Mouse (Mus musculus): ENCODE measurements around the gene Pygb. TPM values are rescaled to one million over a fixed set of nuclear protein-coding genes. Genes with fewer than 3 reads are reported as not detected.

Gene Pygb
- polyA plus RNA-seq, 1 experiment = 23.8 TPM

DNA sequence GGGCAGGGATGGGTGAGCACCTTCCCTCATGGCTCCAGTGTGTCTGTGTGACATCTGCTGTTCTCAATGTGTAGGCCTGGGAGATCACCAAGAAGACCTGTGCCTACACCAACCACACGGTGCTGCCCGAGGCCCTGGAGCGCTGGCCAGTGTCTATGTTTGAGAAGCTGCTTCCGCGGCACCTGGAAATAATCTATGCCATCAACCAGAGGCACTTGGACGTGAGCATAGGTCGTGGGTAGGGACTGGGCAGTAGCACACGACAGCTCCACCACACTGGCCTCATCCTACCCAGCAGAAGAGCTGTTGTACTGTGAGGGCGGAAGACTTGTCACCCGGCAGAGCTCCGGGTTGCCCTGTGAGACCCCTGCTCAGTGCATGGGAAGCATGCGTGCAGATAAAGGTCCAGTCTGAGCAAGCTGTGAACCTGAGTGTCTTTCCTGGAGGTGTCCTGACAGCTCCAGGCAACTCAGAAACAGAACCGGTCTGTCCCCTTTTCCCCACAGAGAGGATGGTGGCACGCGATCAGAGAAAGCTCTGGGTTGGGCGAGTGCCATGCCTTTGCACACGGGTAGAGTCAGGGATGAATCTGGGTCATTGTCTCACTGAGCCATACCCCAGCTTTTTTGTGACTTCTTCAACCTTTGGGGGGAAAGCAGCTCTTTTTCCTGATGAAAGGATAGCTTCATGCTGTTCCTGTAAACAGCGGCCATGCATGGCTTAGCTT lies 30.3 kb downstream of the Pygb start:
- Histone ChIP-seq H3K4me3 (no peak overlapping the region), H3ac (ENCODE audit: control insufficient read depth, insufficient read length) (no peak overlapping the region), H3K36me3 (ENCODE audit: control insufficient read depth, insufficient read depth) (no peaks in the 10 kb centered on the region), H3K27me3 (ENCODE audit: control insufficient read depth, insufficient read depth, insufficient read length) (no peaks in the 10 kb centered on the region), H3K4me2 (ENCODE audit: low read depth) (no peak overlapping the region), H3K79me2 (ENCODE audit: control insufficient read depth, insufficient read depth) (no peaks in the 10 kb centered on the region)
- no peak for TF ChIP-seq SRF (IDR thresholded peaks at IDR 0.05; ENCODE audit: control insufficient read depth, insufficient read length, low read depth)
- TF ChIP-seq E2F4 (IDR thresholded peaks at IDR 0.05; ENCODE audit: insufficient read depth) = no peak
- TF ChIP-seq MAX (IDR thresholded peaks at IDR 0.05; ENCODE audit: low read depth) = no peak
- no peak for TF ChIP-seq CEBPB (IDR thresholded peaks at IDR 0.05; ENCODE audit: insufficient read depth, poor library complexity, severe bottlenecking)
- TF ChIP-seq USF1 (IDR thresholded peaks at IDR 0.05; ENCODE audit: low read depth) = no peak
- TF ChIP-seq TCF3 (IDR thresholded peaks at IDR 0.05; ENCODE audit: insufficient read length, low read depth) = no peak
- no peak for TF ChIP-seq MYOD1 (IDR thresholded peaks at IDR 0.05; ENCODE audit: control insufficient read depth in 1 of 3, insufficient read length in 2 of 3, low read depth in 2 of 3)
- TF ChIP-seq MYOG (IDR thresholded peaks at IDR 0.05; ENCODE audit: control insufficient read depth in 1 of 3, insufficient read depth in 1 of 3, insufficient read length in 2 of 3, low read depth in 2 of 3) = no peak
- no peak for TF ChIP-seq POLR2A (IDR thresholded peaks at IDR 0.05; ENCODE audit: insufficient read length, low read depth)
- no peak for TF ChIP-seq TCF12 (IDR thresholded peaks at IDR 0.05; ENCODE audit: insufficient read depth, poor library complexity, severe bottlenecking)
- TF ChIP-seq POLR2AphosphoS2 (IDR thresholded peaks at IDR 0.05; ENCODE audit: insufficient read length, low read depth) = no peak
- no peak for TF ChIP-seq REST (IDR thresholded peaks at IDR 0.05; ENCODE audit: insufficient read depth, insufficient read length)

DNA sequence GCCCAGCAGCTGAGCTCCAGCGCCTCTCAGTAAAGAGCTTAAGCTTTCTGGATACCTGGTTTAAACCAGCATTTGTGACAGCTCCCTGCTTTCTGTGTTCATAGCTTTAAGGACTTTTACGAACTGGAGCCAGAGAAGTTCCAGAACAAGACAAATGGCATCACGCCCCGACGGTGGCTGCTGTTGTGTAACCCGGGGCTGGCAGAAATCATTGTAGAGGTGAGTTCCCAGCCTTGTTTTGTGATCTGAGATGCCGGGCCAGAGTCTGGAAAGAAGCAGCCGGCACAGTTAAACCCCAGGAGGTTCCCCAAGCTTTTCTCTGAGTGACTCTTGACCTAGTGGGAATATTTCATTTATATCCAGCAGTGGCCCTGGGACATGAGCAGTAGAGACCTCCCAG lies 32.2 kb downstream of the Pygb start:
- no peak overlapping the region for H3K4me2 ChIP-seq (ENCODE audit: low read depth)
- H3ac ChIP-seq (ENCODE audit: control insufficient read depth, insufficient read length) = no peak overlapping the region
- H3K36me3 ChIP-seq (ENCODE audit: control insufficient read depth, insufficient read depth) = no peaks in the 10 kb centered on the region
- no peaks in the 10 kb centered on the region for H3K27me3 ChIP-seq (ENCODE audit: control insufficient read depth, insufficient read depth, insufficient read length)
- no peak overlapping the region for H3K4me3 ChIP-seq
- no peak for TF ChIP-seq MAX (IDR thresholded peaks at IDR 0.05; ENCODE audit: low read depth)
- no peak for TF ChIP-seq CEBPB (IDR thresholded peaks at IDR 0.05; ENCODE audit: insufficient read depth, poor library complexity, severe bottlenecking)
- no peak for TF ChIP-seq USF1 (IDR thresholded peaks at IDR 0.05; ENCODE audit: low read depth)
- TF ChIP-seq TCF12 (IDR thresholded peaks at IDR 0.05; ENCODE audit: insufficient read depth, poor library complexity, severe bottlenecking) = no peak
- no peak for TF ChIP-seq REST (IDR thresholded peaks at IDR 0.05; ENCODE audit: insufficient read depth, insufficient read length)
- no peak for TF ChIP-seq E2F4 (IDR thresholded peaks at IDR 0.05; ENCODE audit: insufficient read depth)
- TF ChIP-seq MYOG (IDR thresholded peaks at IDR 0.05; ENCODE audit: control insufficient read depth in 1 of 3, insufficient read depth in 1 of 3, insufficient read length in 2 of 3, low read depth in 2 of 3) = no peak
- no peak for TF ChIP-seq MYOD1 (IDR thresholded peaks at IDR 0.05; ENCODE audit: control insufficient read depth in 1 of 3, insufficient read length in 2 of 3, low read depth in 2 of 3)
- TF ChIP-seq SRF (IDR thresholded peaks at IDR 0.05; ENCODE audit: control insufficient read depth, insufficient read length, low read depth) = no peak
- no peak for TF ChIP-seq POLR2A (IDR thresholded peaks at IDR 0.05; ENCODE audit: insufficient read length, low read depth)
- no peaks in the 10 kb centered on the region for H3K79me2 ChIP-seq (ENCODE audit: control insufficient read depth, insufficient read depth)

DNA sequence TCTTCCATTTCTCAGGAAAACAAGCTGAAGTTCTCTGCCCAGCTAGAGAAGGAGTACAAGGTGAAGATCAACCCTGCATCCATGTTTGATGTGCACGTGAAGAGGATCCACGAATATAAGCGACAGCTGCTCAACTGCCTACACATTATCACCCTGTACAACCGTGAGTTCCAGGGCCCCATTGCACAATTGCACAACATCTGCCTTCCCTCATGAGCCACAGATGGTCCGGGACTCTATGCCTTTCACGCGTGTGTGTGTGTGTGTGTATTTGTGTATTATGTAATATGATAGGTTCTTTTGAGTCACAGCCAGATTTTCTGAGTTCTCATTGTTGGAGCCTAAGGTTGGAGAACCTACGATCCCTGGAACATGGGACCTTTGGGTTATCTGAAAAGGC lies 34.2 kb downstream of the Pygb start:
- H3ac ChIP-seq (ENCODE audit: control insufficient read depth, insufficient read length) = no peak overlapping the region
- no peak overlapping the region for H3K4me3 ChIP-seq
- H3K27me3 ChIP-seq (ENCODE audit: control insufficient read depth, insufficient read depth, insufficient read length) = no peaks in the 10 kb centered on the region
- TF ChIP-seq CEBPB (IDR thresholded peaks at IDR 0.05; ENCODE audit: insufficient read depth, poor library complexity, severe bottlenecking) (no peak), E2F4 (IDR thresholded peaks at IDR 0.05; ENCODE audit: insufficient read depth) (no peak), MYOG (IDR thresholded peaks at IDR 0.05; ENCODE audit: control insufficient read depth in 1 of 3, insufficient read depth in 1 of 3, insufficient read length in 2 of 3, low read depth in 2 of 3) (no peak), MYOD1 (IDR thresholded peaks at IDR 0.05; ENCODE audit: control insufficient read depth in 1 of 3, insufficient read length in 2 of 3, low read depth in 2 of 3) (no peak), TCF12 (IDR thresholded peaks at IDR 0.05; ENCODE audit: insufficient read depth, poor library complexity, severe bottlenecking) (no peak), SRF (IDR thresholded peaks at IDR 0.05; ENCODE audit: control insufficient read depth, insufficient read length, low read depth) (no peak), REST (IDR thresholded peaks at IDR 0.05; ENCODE audit: insufficient read depth, insufficient read length) (no peak), USF1 (IDR thresholded peaks at IDR 0.05; ENCODE audit: low read depth) (no peak), MAX (IDR thresholded peaks at IDR 0.05; ENCODE audit: low read depth) (no peak), POLR2AphosphoS2 (IDR thresholded peaks at IDR 0.05; ENCODE audit: insufficient read length, low read depth) (no peak), TCF3 (IDR thresholded peaks at IDR 0.05; ENCODE audit: insufficient read length, low read depth) (no peak), POLR2A (IDR thresholded peaks at IDR 0.05; ENCODE audit: insufficient read length, low read depth) (no peak)
- H3K79me2 ChIP-seq (ENCODE audit: control insufficient read depth, insufficient read depth) = no peaks in the 10 kb centered on the region
- H3K4me2 ChIP-seq (ENCODE audit: low read depth) = no peak overlapping the region
- H3K36me3 ChIP-seq (ENCODE audit: control insufficient read depth, insufficient read depth) = no peaks in the 10 kb centered on the region

DNA sequence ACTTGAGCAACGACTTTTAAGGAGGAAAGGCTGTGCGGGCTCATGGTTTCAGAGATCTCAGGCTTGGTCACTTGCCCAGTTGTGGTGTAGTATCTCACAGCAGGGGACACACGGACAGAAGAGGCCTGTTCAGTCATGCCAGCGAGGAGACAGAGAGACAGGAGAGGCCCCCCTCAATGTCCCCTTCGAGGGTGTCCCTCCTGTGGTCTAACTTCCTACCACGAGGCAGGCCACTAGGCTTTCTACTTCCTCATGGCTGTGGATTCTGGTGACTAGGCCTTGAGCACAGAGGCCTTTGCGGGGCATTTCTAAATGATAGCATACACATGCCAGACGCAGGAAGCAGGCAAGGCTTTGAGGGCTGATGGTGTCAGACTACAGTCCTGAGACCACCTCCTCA lies 36.5 kb downstream of the Pygb start:
- Histone ChIP-seq H3ac (ENCODE audit: control insufficient read depth, insufficient read length) (no peak overlapping the region), H3K4me2 (ENCODE audit: low read depth) (no peak overlapping the region), H3K79me2 (ENCODE audit: control insufficient read depth, insufficient read depth) (no peaks in the 10 kb centered on the region), H3K4me3 (no peak overlapping the region), H3K36me3 (ENCODE audit: control insufficient read depth, insufficient read depth) (no peaks in the 10 kb centered on the region), H3K27me3 (ENCODE audit: control insufficient read depth, insufficient read depth, insufficient read length) (no peaks in the 10 kb centered on the region)
- TF ChIP-seq USF1 (IDR thresholded peaks at IDR 0.05; ENCODE audit: low read depth) (no peak), MYOG (IDR thresholded peaks at IDR 0.05; ENCODE audit: control insufficient read depth in 1 of 3, insufficient read depth in 1 of 3, insufficient read length in 2 of 3, low read depth in 2 of 3) (no peak), TCF3 (IDR thresholded peaks at IDR 0.05; ENCODE audit: insufficient read length, low read depth) (no peak), MYOD1 (IDR thresholded peaks at IDR 0.05; ENCODE audit: control insufficient read depth in 1 of 3, insufficient read length in 2 of 3, low read depth in 2 of 3) (no peak), E2F4 (IDR thresholded peaks at IDR 0.05; ENCODE audit: insufficient read depth) (no peak), MAX (IDR thresholded peaks at IDR 0.05; ENCODE audit: low read depth) (no peak), REST (IDR thresholded peaks at IDR 0.05; ENCODE audit: insufficient read depth, insufficient read length) (no peak), CEBPB (IDR thresholded peaks at IDR 0.05; ENCODE audit: insufficient read depth, poor library complexity, severe bottlenecking) (no peak), SRF (IDR thresholded peaks at IDR 0.05; ENCODE audit: control insufficient read depth, insufficient read length, low read depth) (no peak), POLR2AphosphoS2 (IDR thresholded peaks at IDR 0.05; ENCODE audit: insufficient read length, low read depth) (no peak), TCF12 (IDR thresholded peaks at IDR 0.05; ENCODE audit: insufficient read depth, poor library complexity, severe bottlenecking) (no peak), POLR2A (IDR thresholded peaks at IDR 0.05; ENCODE audit: insufficient read length, low read depth) (no peak)

All from myocyte (in vitro differentiated cells).